Mouse (Mus musculus): ENCODE data around the gene Gm3233.
A peak's percentile ranks its signal among the peaks of the same experiment; 100 is the strongest.
"Not testable (repeated sequence)": the region's sequence is repeated elsewhere in the genome, so short reads cannot be mapped to it uniquely, and the experiment has no call there.

Gene Gm3233

DNA sequence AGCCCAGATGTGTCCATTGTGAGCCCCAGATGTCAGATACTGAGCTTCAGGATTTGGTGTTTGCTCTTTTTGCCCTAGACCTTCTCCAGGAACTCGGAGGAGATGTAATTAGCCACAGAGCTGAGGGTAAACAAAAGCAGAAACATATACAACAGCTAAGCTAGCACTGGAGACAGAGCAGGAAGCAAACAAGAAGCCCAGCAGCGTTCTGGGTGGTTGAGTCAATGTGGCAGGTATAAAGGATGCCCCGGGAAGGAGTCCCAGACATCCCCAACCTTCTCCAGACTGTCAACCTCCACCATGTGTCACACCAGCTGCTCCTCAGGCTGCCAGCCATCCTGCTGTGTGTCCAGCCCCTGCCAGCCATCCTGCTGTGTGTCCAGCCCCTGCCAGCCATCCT is 33.3 kb downstream of the Gm3233 start, which contains the start of gene Gm10100:
Gene Gm10100, plus strand, starts transcription at position 301 of the 400 bp plus-strand sequence.
- DNase-seq, result peak; percentile 10 to 28

- no peak for DNase-seq
Measured at GRCm38 (mm10) chr10:77724855-77725254, 34.6 kb downstream of the Gm3233 start.

DNA sequence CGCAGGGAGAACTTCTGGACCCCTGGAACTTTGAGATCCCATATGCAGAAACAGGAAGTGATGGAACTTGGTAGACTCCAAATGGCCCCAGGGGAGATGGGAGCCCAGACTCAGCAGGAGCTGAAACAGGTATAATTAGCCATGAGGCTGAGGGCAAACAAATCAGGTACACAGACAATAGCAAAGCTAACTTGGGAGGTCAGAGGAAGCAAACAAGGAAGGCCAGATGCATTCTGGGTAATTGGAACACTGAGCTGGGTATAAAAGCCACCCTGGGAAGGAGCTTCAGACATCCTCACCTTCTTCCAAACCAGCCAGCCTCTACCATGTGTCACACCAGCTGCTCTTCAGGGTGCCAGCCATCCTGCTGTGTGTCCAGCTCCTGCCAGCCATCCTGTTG is 39.2 kb downstream of the Gm3233 start, which contains the start of gene Krtap12-1:
Gene Krtap12-1, plus strand, starts transcription at position 301 of the 400 bp plus-strand sequence.
- DNase-seq, result not testable (repeated sequence)

- DNase-seq, result no peak
Measured at GRCm38 (mm10) chr10:77715507-77715906, 44.0 kb downstream of the Gm3233 start, which contains the start of gene Gm10142. Gene Gm10142, plus strand, starts transcription at chr10:77715807.

DNA sequence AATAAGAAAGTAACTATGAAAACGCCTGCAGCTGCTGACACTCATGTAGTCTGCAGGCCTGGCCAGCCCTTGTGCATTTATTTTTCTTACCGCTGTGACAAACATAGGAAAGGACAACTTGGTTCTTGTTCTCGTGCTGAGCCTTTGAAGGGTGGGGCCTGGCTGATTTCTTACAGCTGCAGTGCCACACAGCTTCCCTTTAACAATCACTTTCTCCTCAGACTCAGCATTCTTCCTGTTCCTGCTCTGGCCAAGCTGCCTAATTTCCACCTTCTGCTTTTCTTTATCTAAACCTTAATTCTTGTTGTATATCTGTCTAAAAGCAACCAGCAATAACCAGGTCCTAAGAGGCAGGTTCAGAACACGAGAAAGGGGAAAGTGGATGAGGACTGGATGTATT is 45.7 kb downstream of the Gm3233 start:
- DNase-seq, result no peak

DNA sequence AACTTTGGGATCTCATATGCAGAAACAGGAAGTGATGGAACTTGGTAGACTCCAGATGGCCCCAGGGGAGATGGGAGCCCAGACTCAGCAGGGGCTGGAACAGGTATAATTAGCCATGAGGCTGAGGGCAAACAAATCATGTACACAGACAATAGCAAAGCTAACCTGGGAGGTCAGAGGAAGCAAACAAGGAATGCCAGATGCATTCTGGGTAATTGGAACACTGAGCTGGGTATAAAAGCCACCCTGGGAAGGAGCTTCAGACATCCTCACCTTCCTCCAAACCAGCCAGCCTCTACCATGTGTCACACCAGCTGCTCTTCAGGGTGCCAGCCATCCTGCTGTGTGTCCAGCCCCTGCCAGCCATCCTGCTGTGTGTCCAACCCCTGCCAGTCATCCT is 48.3 kb downstream of the Gm3233 start, which contains the start of gene Gm10024:
Gene Gm10024, plus strand, starts transcription at position 301 of the 400 bp plus-strand sequence.
- DNase-seq, result not testable (repeated sequence)

GRCm38 (mm10) chr10:77709831-77710230 is 49.7 kb downstream of the Gm3233 start:
- DNase-seq, result no peak
